Mouse (Mus musculus): ENCODE measurements around the gene Tnfrsf21. TPM values are rescaled to one million over a fixed set of nuclear protein-coding genes. Genes with fewer than 3 reads are reported as not detected.

The Tnfrsf21 gene
- polyA plus RNA-seq, 1 experiment from 2014 or later: 23.6 TPM

DNA sequence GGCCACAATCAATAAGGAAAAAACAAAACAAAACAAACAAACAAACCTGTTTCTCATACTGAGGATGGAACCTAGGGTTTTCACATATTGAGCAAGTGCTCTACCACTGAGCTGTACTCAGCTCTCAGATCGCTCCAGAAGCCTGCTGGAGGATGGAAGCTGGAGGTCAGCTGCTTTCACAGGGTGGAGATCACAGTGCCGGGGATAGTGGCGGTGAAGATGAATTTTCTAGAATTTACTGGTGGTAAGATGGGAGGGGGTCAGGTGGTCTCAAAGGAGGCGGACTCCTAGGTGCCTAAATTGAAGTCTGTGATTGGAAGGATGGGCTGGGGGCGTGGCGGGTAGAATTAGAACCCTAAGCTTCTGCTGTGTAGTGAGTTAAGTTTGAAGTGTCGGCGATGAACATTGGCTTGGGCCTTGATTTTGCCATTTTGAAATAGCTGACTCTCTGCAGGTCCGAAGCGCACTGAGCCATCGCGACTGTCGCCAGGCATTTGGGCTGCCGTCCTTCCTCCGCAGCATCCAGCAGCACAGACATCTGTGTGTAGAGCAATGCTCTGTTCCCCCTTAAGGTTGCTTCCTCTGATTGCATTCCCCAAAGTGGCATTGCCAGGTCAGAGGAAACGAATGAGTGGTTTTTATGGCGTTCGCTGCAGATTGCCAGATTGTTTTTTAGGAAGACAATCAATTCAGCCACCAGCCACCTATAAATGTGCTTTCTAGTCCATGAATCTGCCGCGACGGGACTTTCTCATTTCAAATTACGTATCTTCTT lies 9.7 kb downstream of the Tnfrsf21 start:
- no peaks in the 10 kb centered on the region for H3K9me3 ChIP-seq
- no peak overlapping the region for H3K9ac ChIP-seq
- no peaks in the 10 kb centered on the region for H3K27me3 ChIP-seq
- no peak for ATAC-seq (ENCODE audit: low FRiP score, low read depth)
- no peak overlapping the region for H3K4me2 ChIP-seq (replicated peaks)
- 0 out of 2 replicates have a peak, but pooled peaks cover 4% of the 10 kb centered on the region for H3K4me1 ChIP-seq
- no peak overlapping the region for H3K4me3 ChIP-seq
- no peaks in the 10 kb centered on the region for H3K36me3 ChIP-seq
- H3K27ac ChIP-seq: no peak overlapping the region
- 89% methylated on average over 22 of the region's 22 CpGs for WGBS

GRCm38 (mm10) chr17:43026708-43027107 lies 10.4 kb downstream of the Tnfrsf21 start:
- WGBS: 85% methylated on average over 4 of the region's 4 CpGs

GRCm38 (mm10) chr17:43029546-43029945 lies 13.2 kb downstream of the Tnfrsf21 start:
- Histone ChIP-seq H3K27me3 (no peaks in the 10 kb centered on the region), H3K9ac (no peak overlapping the region), H3K36me3 (no peaks in the 10 kb centered on the region), H3K4me1 (0 out of 2 replicates have a peak, but pooled peaks cover 4% of the 10 kb centered on the region), H3K27ac (no peak overlapping the region), H3K4me3 (no peak overlapping the region), H3K9me3 (no peaks in the 10 kb centered on the region), H3K4me2 (replicated peaks) (no peak overlapping the region)
- 83% methylated on average over 3 of the region's 3 CpGs for WGBS
- no peak for ATAC-seq (ENCODE audit: low FRiP score, low read depth)

More at GRCm38 (mm10) chr17:43026708-43027107, 10.4 kb downstream of the Tnfrsf21 start:
- Histone ChIP-seq H3K4me2 (replicated peaks) (no peak overlapping the region), H3K27me3 (no peaks in the 10 kb centered on the region), H3K9ac (no peak overlapping the region), H3K36me3 (no peaks in the 10 kb centered on the region), H3K4me1 (0 out of 2 replicates have a peak, but pooled peaks cover 4% of the 10 kb centered on the region), H3K27ac (no peak overlapping the region), H3K9me3 (no peaks in the 10 kb centered on the region), H3K4me3 (no peak overlapping the region)
- no peak for ATAC-seq (ENCODE audit: low FRiP score, low read depth)

DNA sequence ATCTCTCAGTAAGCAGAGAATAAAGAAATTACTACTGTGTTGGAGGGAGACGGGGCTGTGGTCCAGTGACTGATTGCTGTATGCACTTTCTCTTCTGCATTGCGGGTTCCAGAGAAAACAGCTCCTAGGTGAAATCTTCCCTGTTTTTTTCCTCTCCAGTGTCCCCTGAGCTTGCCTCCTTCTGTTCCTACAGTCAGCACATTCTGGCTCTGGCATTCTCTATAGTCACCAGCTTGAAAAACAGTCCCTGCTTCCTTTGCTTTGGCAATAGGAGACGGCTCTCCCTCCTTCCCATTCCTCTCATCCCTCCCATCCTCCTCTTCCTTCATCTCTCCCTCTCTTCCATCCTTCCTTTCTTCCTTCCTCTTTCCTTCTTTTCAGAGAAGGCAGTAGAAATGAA lies 13.9 kb downstream of the Tnfrsf21 start:
- no peak for ATAC-seq (ENCODE audit: low FRiP score, low read depth)
- Histone ChIP-seq H3K9ac (no peak overlapping the region), H3K27ac (no peak overlapping the region), H3K4me2 (replicated peaks) (no peak overlapping the region), H3K4me1 (0 out of 2 replicates have a peak, but pooled peaks cover 8% of the 10 kb centered on the region), H3K36me3 (no peaks in the 10 kb centered on the region), H3K27me3 (no peaks in the 10 kb centered on the region), H3K4me3 (no peak overlapping the region), H3K9me3 (no peaks in the 10 kb centered on the region)
- WGBS: 85% methylated on average over 3 of the region's 3 CpGs

DNA sequence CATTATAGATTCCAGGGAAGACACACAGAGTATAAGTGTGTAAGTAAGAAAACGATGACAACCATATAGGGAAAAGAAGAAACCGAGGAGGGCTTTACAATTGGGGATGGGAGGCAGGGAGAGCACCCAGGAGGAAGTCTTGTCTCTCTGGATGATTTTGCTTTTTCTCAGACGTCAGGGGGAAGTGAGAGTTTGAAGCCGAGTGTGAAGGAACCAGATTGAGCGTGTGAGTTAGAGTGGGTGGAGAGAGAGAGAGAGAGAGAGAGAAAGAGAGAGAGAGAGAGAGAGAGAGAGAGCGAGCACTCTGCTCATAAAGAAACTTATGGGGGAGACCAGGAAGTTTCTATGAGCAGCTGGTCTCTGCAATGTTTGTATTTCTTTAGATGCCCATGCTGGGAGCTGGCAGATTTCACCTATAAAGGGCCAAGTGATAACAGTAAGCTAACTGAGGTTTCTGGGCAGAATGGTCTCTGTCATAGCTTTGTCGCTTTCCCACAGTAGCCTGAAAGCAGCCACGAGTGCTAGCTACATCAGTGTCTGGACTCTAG lies 16.2 kb downstream of the Tnfrsf21 start:
- no peaks in the 10 kb centered on the region for H3K9me3 ChIP-seq
- peaks cover 2% of the 10 kb centered on the region for H3K36me3 ChIP-seq
- H3K27me3 ChIP-seq: no peaks in the 10 kb centered on the region
- H3K4me3 ChIP-seq: no peak overlapping the region
- no peak for ATAC-seq (ENCODE audit: low FRiP score, low read depth)
- 79% methylated on average over 8 of the region's 8 CpGs for WGBS
- H3K27ac ChIP-seq: no peak overlapping the region
- no peak overlapping the region for H3K4me2 ChIP-seq (replicated peaks)
- no peak overlapping the region for H3K9ac ChIP-seq
- 0 out of 2 replicates have a peak, but pooled peaks cover 5% of the 10 kb centered on the region for H3K4me1 ChIP-seq

DNA sequence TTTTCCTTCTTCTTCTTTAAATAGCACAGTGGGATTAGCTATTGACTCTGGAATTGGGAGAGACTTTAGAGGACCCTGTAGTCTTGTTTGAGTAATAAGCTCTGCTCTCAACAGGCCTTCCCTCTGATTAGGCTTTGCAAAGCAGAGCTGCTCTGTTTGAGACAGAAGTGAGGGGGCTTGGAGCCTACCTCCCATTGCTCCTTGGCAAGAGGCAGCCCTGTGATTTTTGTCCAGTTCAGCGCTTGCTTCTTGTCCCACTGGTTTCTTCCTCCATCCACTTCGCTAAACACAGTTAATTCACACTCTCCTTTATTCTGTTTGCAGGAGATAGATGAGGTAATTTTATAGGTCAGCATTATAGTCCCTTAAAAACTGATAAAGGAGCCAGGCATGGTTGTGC lies 19.0 kb downstream of the Tnfrsf21 start:
- Histone ChIP-seq H3K36me3 (peaks cover 23% of the 10 kb centered on the region), H3K9me3 (no peaks in the 10 kb centered on the region), H3K27me3 (no peaks in the 10 kb centered on the region), H3K4me3 (no peak overlapping the region), H3K27ac (no peak overlapping the region), H3K4me1 (0 out of 2 replicates have a peak, but pooled peaks cover 3% of the 10 kb centered on the region), H3K9ac (no peak overlapping the region), H3K4me2 (replicated peaks) (no peak overlapping the region)
- ATAC-seq (ENCODE audit: low FRiP score, low read depth): no peak
- 74% methylated on average over 2 of the region's 2 CpGs for WGBS

DNA sequence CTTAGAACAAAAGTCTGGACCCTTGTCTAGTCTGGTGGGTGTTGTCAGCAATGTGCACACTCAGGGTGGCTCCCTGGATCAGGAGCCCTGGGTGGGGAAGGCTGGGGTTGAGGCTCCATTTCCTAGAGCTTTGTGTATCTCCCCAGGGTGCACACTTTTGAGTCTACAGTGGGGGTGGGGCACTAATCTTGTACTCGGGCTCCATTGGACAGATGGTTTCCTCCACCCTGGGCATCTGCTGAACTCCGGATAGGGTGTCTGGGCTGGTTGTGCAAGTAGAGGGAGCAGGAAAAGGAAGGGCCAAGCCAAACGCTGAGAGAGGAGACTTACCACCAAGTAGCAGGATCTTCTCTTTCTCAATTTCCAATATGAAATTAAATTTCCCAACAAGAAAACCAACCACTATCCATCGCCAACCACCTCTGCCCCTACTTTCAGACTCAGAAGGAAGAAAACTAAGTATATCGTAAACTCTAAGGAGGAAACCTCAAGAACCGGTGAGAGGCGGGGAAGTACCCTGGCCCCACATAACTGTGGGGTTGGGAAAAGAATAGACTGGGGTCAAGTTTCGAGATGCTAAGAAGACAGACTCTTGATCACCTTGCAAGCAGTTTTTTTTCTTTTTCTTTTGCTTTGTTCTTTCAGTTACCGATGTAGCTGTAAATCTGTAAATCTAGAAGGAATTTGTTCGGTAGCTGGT lies 19.9 kb downstream of the Tnfrsf21 start:
- no peaks in the 10 kb centered on the region for H3K9me3 ChIP-seq
- no peak overlapping the region for H3K4me2 ChIP-seq (replicated peaks)
- ATAC-seq (ENCODE audit: low FRiP score, low read depth): no peak
- no peak overlapping the region for H3K4me3 ChIP-seq
- H3K9ac ChIP-seq: no peak overlapping the region
- WGBS: 84% methylated on average over 10 of the region's 10 CpGs
- no peak overlapping the region for H3K27ac ChIP-seq
- peaks cover 24% of the 10 kb centered on the region for H3K36me3 ChIP-seq
- H3K4me1 ChIP-seq: 0 out of 2 replicates have a peak, but pooled peaks cover 3% of the 10 kb centered on the region
- H3K27me3 ChIP-seq: no peaks in the 10 kb centered on the region

GRCm38 (mm10) chr17:43040571-43040970 lies 24.2 kb downstream of the Tnfrsf21 start:
- no peak for ATAC-seq (ENCODE audit: low FRiP score, low read depth)
- Histone ChIP-seq H3K4me1 (0 out of 2 replicates have a peak, but pooled peaks cover 2% of the 10 kb centered on the region), H3K9me3 (no peaks in the 10 kb centered on the region), H3K4me2 (replicated peaks) (no peak overlapping the region), H3K9ac (no peak overlapping the region), H3K27me3 (no peaks in the 10 kb centered on the region), H3K4me3 (no peak overlapping the region), H3K27ac (no peak overlapping the region), H3K36me3 (peaks cover 34% of the 10 kb centered on the region)
- 82% methylated on average over 3 of the region's 3 CpGs for WGBS

DNA sequence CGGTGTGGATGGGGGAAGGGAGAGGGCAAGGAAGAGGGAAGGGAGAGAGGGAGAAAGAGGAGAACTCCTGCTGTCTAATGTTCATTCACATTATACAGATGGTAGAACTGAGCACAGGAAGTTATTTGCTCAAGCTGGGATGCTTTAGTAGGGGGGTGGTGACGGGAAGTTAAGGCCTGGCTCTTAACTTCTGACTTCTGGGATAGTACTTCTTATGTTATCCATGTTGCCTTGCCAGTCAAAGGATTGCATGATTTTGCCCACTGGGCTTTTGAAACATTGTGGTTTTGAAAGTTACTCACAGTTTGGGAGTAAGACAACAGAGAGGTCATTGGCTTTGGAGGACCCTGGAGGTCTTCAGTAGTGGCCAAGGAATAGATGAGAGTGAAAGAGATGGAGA lies 34.3 kb downstream of the Tnfrsf21 start:
- WGBS: 92% methylated on average over 2 of the region's 2 CpGs

DNA sequence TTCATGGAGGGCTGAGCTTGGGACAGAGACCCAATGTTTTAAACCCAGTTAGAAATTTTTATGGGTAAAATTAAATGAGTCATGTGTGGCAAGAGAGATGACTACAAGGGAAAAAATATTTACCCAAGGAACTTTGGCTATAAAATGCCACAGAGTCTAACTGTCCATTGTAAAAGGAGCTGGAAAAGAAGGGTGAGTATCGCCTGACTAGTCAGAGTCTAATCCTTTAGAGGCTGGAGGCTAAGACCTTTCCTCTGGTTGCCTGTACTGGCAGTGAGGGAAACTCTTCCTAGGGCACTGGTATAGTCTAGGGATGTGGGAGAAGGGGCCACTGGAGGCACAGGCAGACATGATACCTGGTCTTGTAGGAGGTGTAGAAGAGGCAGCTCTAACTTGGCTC lies 36.4 kb downstream of the Tnfrsf21 start:
- H3K27me3 ChIP-seq: no peaks in the 10 kb centered on the region
- H3K27ac ChIP-seq: no peak overlapping the region
- no peak overlapping the region for H3K4me3 ChIP-seq
- no peak for ATAC-seq (ENCODE audit: low FRiP score, low read depth)
- H3K4me2 ChIP-seq (replicated peaks): no peak overlapping the region
- WGBS: 63% methylated on average over 1 of the region's 1 CpGs
- no peak overlapping the region for H3K9ac ChIP-seq
- H3K9me3 ChIP-seq: no peaks in the 10 kb centered on the region
- no peaks in the 10 kb centered on the region; the same call in 1 of the 2 replicates for H3K36me3 ChIP-seq
- H3K4me1 ChIP-seq: no peaks in the 10 kb centered on the region

More for the DNA sequence above, 34.3 kb downstream of the Tnfrsf21 start:
- Histone ChIP-seq H3K9ac (no peak overlapping the region), H3K27ac (no peak overlapping the region), H3K4me3 (no peak overlapping the region), H3K4me1 (0 out of 2 replicates have a peak, but pooled peaks cover 7% of the 10 kb centered on the region), H3K9me3 (no peaks in the 10 kb centered on the region), H3K27me3 (no peaks in the 10 kb centered on the region), H3K4me2 (replicated peaks) (no peak overlapping the region), H3K36me3 (no peaks in the 10 kb centered on the region; the same call in 1 of the 2 replicates)
- no peak for ATAC-seq (ENCODE audit: low FRiP score, low read depth)

- no peak overlapping the region for H3K27ac ChIP-seq
- no peaks in the 10 kb centered on the region for H3K9me3 ChIP-seq
- no peaks in the 10 kb centered on the region for H3K27me3 ChIP-seq
- ATAC-seq (ENCODE audit: low FRiP score, low read depth): no peak
- no peak overlapping the region for H3K9ac ChIP-seq
- H3K4me3 ChIP-seq: no peak overlapping the region
- 94% methylated on average over 10 of the region's 10 CpGs for WGBS
- no peaks in the 10 kb centered on the region; the same call in 1 of the 2 replicates for H3K36me3 ChIP-seq
- H3K4me1 ChIP-seq: no peaks in the 10 kb centered on the region
- H3K4me2 ChIP-seq (replicated peaks): no peak overlapping the region
Measured at GRCm38 (mm10) chr17:43053943-43054342, 37.6 kb downstream of the Tnfrsf21 start.

All from limb, embryonic 13.5 days (tissue).